Mouse (Mus musculus): ENCODE measurements around the gene Cd6.

Gene Cd6

DNA sequence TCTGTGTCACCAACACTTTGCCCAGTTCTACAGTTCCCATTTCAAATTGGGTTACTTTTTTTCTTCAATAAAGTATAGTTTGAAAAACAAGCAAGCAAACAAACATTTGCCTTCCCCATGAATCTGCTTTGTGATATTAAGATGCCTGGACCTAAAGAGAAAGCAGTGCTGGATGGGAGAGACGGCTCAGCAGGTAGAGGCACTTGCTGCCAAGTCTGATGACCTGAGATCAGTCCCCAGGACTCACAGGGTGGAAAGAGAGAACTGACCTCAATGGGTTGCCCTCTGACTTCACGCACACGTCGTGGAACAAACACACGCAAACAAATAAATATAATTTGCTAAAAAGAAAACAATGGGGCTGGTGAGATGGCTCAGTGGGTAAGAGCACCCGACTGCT, 28.0 kb downstream of the Cd6 start:
- DNase-seq (ENCODE audit: low spot score) = no peak

DNA sequence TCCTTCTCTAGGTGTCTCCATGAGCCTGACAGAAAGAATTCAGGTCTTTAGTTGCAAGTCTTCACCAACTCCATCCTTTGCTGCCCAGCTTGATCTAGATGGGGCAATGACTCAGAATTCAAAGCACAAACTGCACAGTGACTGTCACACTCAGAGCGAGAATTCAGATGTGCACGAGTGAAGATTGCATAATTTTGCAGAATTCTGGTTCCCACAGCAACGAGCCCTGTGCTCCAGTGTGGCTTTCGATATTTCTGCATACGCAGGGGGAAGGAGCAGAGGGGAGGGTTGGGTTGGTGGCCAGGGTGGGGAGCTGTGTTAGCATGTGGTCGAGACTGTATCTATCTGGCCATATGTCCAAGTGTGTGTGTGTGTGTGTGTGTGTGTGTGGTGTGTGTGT, 28.8 kb downstream of the Cd6 start:
- DNase-seq (ENCODE audit: low spot score) = no peak

DNA sequence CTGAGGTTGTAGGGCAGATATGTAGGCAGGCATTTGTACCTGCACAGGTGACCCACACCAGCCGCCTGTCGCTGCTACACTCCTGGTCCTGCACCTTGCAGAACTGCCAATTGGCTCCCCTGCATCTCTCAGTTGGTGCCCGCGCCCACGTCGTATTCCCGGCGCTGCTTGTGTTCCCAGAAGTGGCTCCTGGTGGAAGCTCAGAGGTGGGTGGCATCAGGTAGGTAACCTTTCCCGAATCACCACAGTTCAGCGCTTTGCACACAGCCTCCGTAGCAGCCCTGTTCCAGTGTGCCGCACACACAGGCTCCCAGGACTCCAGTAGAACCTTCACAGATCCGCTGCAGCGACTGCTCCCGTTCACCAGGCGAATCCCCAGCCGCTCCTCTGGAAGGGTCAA, 30.7 kb downstream of the Cd6 start:
- DNase-seq (ENCODE audit: low spot score) = no peak

DNA sequence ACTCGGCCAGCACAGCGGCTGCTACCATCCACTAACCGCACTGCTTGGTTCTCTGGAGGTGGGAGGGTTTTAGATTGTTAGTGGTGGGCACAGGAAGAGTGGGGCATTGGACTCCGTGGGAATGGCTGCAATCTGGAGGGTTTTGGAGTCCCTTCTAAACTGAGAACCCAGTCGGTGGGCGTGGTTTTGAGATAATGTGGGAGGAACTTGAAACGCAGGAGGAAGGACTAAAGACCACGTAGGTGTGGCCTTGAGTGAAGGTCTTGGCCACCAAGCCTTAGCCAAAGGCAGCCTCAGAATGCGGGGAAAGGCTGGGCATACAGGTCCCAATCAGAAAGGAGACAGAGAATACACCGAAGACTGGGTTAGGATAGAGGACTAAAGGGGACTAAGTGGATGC, 31.3 kb downstream of the Cd6 start:
- no peak for DNase-seq (ENCODE audit: low spot score)

DNA sequence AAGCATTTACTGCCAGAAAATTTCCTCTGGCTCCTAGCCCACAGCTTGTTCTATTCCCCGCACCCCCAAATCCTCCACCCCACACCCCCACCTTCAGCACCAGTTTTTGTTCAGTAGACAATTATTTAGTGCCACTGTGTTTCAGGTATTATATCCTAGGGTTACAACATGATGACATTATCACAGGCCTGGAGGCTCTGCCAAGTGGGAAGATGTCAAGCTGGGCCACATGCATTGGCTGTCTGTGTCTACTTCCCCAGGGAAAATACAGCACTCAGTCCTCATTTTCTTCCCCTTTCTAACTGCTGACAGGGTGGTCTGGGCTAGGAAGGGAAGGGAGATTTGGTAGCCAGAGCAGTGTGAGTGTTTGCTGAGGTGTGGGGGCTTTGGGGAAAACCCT, 34.9 kb downstream of the Cd6 start:
- DNase-seq (ENCODE audit: low spot score) = no peak

DNA sequence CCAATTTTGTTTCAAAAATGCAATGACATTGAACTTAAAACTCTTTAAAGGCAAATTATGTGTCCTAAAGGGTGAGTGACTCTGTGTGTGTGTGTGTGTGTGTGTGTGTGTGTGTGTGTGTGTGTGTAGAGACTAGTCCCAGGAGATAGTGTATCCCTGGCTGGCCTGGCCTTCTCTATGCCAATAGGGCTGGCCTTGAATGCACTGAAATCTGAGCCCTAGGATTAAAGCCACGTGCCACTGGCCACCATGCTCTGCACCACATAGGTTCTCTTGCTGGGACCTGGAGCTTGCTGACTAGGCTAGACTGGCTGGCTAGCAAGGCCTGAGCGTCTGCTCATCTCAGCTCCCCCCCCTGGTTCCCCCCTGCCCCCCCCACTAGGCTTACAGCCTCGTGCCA, 36.8 kb downstream of the Cd6 start:
- DNase-seq (ENCODE audit: low spot score) = no peak

DNA sequence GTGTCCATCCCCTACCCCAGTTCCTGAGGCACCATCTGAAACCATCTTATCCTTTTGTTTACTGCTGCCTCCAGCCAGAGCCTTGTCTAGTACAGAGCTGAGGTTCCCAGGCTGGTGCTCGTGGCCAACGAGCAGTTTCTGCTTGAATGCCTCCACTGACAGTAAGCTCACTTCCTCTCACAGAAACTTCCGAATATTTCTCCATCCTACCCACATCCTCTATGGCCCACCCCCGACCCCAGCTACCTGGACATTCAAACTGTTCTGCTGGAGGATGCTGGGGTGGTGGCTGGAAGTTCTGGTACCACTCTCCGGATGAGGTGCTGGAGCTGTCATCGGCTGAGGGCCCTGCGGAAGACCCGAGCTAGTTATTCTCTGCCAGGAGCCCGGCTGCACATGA, 39.5 kb downstream of the Cd6 start:
- DNase-seq (ENCODE audit: low spot score) = no peak

DNA sequence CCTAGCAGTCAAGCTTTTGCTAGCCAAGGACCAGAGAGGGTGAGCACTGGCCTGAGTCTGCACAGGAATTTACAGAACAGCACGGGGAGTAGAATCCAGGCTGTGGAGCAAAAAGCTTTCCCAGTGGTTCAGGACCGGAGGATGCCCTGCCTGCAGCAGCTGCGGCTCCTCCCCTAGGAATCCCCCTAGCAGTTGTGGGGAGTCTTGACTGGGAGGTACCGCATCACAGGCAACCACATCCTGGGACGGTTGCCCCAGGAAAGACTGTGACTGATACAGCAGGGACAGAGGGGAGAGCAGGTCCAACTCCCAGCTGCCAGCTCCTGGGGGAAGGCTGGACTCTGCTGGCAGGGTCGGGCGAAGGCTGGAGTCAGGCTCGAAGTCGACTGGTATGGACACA, 41.6 kb downstream of the Cd6 start:
- DNase-seq (ENCODE audit: low spot score) = no peak

DNA sequence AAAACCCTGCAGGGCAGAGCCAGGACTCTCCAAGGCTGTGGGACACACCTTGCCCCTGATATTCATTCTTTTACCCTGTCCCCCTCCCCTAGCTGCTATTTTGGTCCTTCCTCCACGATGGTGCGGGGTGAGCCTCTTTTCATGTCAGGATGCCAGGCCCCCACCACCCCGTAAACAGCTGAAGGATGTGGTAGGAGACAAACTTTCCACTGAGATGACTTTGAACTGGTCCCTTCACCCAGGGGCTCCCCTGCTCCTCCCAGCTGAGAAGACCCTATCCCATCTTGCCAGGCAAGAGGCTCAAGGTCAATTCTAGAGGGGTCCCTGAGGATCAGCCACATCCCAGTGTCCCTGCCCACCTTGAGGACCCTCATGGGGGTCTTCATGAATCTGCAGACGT, 42.5 kb downstream of the Cd6 start:
- no peak for DNase-seq (ENCODE audit: low spot score)

DNA sequence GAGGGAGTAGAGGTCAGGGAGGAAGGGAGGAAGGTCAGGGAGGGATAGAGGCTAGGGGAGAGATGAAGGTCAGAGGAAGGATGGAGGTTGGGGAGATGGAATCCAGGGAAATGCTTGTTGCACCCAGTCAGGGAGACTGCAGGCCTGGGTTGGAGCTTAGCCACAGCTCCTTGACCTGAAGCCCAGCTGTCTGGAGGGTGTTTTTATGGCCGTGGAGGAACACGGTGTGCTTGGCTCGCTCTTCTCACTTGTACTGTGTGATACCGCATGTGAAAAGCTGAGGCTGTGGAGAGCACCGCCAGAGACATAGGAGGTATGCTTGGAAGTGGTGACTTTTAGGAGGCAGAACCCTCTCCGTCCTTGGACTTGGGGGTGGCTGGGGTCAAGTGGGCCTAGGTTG, 43.1 kb downstream of the Cd6 start:
- DNase-seq (ENCODE audit: low spot score) = no peak

DNA sequence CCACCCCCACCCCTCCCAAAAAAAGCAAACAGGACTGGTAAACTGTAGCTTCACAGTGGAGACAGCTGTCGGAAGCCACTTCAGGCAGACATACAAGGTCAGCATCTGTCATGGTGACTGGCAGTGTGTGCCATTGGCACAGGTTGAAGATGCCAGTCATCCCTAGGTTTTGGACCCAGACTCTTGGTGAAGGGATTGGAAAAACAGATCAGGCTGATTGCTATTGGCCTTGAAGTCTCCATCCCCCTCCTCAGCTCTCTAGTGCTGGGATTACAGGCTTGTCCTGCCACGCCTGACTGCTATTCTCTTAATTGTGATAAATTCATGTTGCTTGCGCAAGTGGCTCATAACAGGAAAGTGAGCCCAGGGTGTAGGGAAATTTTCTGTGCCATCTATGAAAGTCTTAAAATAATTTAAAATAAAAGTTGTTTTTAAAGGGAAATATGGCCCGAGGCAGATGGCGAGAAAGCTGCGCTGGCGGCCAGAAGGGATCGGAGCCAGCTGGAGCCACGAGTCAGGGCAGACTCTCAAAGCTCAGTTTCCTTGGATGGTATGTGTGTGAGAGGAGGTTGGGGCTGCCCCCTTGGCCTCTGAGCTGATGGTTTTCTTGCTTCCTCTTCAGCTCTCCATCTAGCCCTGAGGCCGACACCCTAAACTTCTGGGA, 44.9 kb downstream of the Cd6 start:
- no peak for DNase-seq (ENCODE audit: low spot score)

DNA sequence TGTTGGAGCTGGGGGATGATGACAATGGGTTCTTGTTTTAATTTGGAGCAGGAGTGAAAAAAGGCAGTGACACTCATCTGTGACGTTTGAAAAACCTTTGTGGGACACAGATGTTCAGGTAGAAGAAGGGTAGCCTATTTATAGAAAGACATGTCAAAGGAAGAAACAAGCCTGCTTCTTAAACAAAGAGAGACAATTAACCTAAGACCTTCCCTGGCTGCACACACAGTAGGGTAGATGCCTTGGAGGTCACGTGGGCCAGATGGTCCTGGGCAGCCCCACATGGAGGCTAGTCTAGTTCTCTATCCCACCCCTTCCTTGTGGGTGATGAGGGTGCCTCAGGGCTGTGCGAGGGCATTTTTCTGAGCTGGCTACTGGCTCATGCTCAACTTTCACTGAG, 45.8 kb downstream of the Cd6 start:
- DNase-seq (ENCODE audit: low spot score) = no peak

DNA sequence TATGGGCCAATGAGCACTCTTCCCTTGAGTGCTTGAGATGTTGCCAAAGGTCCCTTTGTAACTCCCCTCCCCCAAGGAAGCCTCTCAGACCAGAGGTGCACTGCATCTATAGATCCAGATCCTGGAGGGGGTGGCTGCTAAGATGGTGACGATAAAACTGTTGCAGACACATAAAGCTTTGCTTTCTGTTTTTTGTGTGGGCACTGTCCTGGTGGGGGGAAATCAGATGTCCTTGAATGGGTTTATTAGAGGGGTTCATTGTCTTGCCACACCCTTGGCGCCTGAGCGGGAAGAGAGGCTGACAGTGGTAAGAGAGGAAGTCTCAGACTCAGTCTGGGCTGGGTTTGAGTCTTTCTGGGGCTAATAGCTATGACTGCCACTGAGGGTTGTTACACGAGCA, 46.7 kb downstream of the Cd6 start:
- no peak for DNase-seq (ENCODE audit: low spot score)

DNA sequence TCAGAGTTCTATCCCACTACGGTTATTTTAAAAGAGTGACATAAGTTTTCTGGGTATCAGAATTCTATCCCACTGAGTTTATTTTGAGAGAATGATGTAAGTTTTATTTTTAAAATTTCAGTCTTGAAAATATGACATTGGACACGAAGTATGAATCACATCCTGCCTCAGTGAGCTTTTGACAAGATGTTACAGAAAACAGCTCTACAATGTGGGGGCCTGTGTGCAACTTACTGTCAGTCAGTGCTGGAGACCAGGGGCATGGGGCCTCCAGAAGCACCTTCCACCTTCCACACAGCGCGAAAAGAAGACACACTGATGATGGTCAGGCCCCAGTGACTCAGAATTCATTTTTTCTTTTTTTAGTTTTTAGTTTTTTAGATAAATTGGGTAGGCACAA, 48.2 kb downstream of the Cd6 start:
- no peak for DNase-seq (ENCODE audit: low spot score)

DNA sequence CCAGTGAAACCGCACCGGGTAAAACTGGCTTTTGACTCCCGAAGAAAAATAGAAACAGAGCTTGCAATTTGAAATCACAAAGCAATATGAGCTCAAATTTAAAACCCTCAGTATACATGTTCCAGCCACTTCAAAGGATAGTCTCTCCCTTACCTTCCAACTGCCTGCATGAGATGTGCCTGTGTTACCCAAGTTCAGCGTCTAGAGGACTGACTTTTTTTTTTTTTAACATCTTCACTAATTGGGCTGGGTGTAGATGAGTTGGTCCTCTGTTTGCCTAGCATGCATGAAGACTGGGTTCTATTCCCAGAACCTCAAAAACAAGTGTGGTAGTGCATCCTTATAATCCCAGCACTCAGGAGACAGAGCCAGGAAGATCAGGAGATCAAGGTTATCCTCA, 53.0 kb downstream of the Cd6 start:
- DNase-seq (ENCODE audit: low spot score) = no peak

DNA sequence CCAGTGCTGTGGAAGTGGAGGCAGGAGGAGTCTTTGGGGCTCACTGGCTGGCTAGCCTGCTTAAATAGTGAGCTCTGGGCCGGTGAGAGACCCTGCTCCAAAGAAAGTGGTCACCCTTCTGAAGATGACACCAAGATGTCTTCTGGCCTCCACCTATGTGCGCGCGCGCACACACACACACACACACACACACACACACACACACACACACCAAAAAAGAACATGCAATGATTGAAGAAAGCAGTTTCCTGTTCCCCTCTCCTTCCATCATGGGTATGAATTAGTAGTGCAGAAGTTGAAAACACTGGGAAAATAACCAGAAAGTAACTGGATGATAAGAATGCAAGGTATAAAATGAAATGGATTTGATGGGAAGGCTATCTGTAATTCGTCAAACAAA, 55.7 kb downstream of the Cd6 start:
- no peak for DNase-seq (ENCODE audit: low spot score)

DNA sequence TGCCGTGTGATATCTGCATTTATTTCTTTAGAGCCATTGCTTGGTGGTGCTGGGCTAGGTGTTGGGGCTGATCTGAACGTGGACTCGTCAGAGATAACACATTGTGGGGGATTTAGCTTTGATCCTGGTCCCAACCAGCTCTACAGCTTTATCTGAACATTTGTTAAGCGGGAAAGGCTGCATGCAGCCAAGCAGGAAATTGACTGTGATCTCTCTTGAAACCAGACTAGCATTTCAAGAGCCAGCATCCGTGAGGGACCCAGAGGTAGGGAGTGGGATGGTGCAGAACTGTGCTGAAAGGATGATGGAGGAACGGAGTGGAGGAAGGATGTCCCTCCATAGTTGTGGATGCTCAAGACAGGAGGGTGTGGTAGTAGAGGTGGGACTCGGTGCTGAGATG, 56.5 kb downstream of the Cd6 start:
- no peak for DNase-seq (ENCODE audit: low spot score)

DNA sequence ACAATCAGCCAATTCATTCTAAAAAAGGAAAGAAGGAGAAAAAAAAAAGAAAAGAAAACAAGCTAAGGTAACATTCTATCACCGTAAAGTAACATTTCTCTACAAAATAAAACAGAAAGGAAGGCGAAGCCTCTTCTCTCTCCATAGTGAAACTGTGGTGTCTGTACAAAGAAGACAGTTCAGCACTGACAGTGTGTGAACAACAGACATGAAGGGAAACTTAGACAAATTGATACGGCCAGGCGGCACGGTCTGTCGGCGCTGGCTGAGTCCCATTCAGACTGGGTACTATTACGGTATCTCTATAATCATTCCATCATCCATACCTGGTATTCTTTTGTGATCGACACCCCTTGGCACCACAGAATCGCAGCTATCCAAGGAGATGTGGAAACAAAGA, 57.0 kb downstream of the Cd6 start:
- no peak for DNase-seq (ENCODE audit: low spot score)

DNA sequence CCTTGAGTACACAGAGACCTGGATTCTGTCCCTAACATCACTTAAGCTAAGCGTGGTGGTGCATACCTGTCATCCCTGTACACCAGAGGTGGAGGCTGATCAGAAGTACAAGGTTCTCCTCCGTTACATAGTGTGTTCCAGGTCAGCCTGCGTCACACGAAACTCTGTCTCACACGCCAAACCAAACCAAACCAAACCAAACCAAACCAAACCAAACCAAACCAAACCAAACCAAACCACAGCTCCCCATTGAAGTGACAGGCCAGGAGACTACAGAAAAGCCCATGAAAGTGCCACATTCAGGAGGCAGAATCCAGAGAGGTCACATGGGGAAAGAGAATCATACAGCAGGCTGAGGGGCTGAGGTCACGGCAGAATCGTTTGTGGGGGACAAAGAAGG, 57.9 kb downstream of the Cd6 start:
- DNase-seq (ENCODE audit: low spot score) = no peak

DNA sequence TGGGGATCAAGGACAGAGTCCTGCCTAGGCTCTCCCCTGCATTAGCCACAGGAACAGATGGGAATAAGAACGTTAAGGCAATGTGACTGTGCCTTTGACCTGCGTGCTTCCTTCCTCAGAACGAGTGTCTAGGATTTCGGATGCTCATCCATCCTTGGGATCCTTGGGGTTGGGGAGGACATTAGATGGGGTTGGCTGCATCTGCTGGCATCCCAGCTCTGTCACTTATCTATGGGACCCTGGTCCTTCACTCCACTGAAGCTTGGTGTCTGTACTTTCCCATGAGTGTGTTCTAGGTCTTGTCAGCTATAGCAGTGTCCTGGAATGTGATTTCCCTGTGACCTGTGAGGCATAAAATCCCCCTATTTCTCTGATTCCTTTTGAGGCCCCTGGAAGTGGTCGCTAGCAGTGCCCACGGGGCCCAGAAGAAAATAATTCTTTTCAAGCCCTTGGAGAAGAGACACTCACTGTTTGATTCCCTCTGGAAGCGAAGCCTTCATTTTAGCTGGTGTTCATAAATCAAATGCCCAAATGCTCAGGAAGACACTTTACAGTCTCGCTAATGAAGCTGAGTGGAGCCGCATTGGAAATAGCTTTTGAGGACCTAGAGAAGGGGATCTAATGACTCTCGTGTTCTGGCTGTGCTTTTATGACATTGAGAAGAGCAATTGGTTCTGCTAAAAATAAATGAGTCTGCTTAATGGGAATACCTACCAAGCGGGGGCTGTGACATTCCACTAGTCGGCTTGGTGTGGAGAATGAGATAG, 60.2 kb downstream of the Cd6 start:
- DNase-seq (ENCODE audit: low spot score) = no peak

DNA sequence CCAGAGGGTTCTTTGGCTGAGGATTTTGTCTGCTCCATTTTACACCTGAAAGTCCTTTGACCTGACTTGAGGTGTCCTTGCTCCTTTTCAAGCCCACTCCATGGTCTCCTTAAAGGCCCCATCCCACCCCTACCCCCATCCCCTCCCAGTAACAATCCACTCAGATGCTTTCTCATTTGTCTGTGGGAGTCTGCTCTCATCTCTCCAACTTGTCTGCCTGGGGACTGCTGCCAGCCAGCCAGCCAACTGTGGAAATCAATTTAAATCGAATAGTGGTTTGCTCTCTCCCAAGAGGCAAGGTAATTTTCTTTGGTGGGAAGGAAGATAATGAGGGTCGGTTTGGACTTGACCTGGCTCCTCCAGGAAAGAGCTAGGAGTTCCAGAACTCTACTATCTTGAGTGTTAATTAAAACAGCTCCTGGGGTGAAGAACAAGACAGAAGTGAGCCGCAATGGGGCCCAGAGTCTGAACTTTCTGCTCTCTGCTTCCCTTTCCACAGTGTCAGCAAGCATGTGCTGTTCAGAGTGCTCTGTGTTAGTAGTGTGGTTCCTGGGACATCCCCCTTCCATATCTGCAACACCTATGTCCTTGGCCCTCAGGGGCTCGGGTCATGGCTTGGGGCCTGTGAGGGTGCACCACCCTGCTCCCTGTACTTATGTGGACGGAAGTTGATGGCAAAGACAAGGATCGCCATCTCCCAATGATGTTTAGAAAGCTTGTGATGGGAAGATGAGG, 61.0 kb downstream of the Cd6 start:
- no peak for DNase-seq (ENCODE audit: low spot score)

DNA sequence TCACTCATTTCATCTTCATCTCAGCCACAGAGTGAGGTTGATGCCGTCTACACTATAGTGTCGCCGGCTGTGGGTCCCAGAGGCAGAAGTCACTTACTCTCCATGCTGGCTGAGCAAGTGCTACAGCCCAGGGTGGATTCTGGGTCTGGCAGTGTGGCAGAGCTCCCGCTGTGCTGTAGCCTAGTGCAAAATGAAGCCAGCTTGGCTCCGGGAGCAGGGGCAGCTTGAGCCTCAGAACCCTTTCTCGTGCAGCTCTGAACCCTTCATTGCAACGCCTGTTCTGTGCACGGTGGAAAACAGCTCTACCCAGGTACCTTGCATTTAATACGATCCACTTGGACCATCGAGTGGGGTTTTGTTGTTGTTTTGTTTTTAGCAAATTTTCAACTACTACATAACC, 62.2 kb downstream of the Cd6 start:
- DNase-seq (ENCODE audit: low spot score) = no peak

DNA sequence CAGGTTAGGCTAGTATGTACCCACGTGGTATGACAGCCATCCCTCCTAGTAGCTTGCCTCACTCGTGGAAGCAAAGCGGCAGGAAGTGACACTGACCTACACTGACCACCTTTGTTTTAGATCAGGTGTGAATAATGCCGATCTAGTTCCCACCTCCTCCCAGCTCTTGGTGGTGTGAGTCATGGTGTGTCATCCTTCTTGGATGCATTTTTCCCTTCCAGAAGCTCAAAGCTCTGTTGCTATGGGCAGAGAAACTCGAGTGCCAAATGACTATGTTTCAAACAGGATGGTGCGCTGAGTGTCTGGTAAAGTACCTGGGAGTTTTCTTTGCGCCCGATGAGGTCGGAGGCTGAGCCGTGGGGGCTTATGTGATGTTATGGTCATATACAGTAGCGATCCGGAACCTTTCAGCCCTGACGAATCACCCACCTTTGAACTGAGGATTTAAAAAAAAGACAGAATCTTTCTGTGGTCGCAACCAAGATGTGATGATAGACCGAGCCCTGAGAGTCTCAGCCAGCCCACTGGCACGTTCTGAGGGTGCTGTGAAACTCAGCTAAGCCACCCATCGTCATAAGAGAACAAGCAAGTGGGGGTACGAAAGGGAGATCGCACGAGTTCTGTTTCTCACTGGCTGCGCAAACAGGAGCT, 66.4 kb downstream of the Cd6 start:
- no peak for DNase-seq (ENCODE audit: low spot score)

Data from ovary, postnatal 14 days (tissue).